Mouse (Mus musculus) ES-E14 (cell line): ENCODE measurements around the gene St6galnac4. TPM values are rescaled to one million over a fixed set of nuclear protein-coding genes. Genes with fewer than 3 reads are reported as not detected.
A peak's percentile ranks its signal among the peaks of the same experiment; 100 is the strongest.

Experiments
- DNase-seq: peaks from one replicate; pipeline ENCODE4 v3.0.0-alpha.2; 2013; ENCODE audit warnings: low read depth, low spot score
- H3K27ac ChIP-seq: 2 replicates; pipeline ENCODE4 v1.5.1; 2012; ENCODE audit warnings: low read depth, mild to moderate bottlenecking, low read length, moderate library complexity, mixed read lengths; ENCODE audit not compliant: poor library complexity, insufficient read depth, severe bottlenecking
- H3K36me3 ChIP-seq: 2 replicates; pipeline ENCODE4 v1.6.1; 2012; ENCODE audit warnings: mild to moderate bottlenecking, low read length, moderate library complexity, mixed read lengths; ENCODE audit not compliant: control insufficient read depth, poor library complexity, insufficient read depth, severe bottlenecking
- H3K4me1 ChIP-seq, 2 experiments: fragments of 150-350 bp in 1 of 2; sonication (generic) in 1 of 2; 2 replicates each; pipeline ENCODE4 v1.6.1; 2012; ENCODE audit warnings: low read length in 2 of 2, mild to moderate bottlenecking in 1 of 2, mixed read lengths in 1 of 2; ENCODE audit not compliant: control insufficient read depth in 2 of 2, insufficient read depth in 2 of 2, poor library complexity in 1 of 2
- H3K4me3 ChIP-seq, 2 experiments: fragments of 150-350 bp in 1 of 2; sonication (generic) in 1 of 2; 2 replicates each; pipeline ENCODE4 v1.5.1; 2012; ENCODE audit warnings: low read length in 2 of 2, low read depth in 1 of 2, mild to moderate bottlenecking in 1 of 2, mixed read lengths in 1 of 2; ENCODE audit not compliant: insufficient read depth in 1 of 2, poor library complexity in 1 of 2, severe bottlenecking in 1 of 2
- H3K9ac ChIP-seq: 2 replicates; pipeline ENCODE4 v1.6.1; 2012; ENCODE audit warnings: low read depth, mild to moderate bottlenecking, low read length, mixed read lengths; ENCODE audit not compliant: poor library complexity, insufficient read depth, severe bottlenecking
- H3K9me3 ChIP-seq: fragments of 150-350 bp; sonication (generic); 2 replicates; pipeline ENCODE4 v1.6.1; 2012; ENCODE audit warnings: low read depth, mild to moderate bottlenecking, low read length; ENCODE audit not compliant: control insufficient read depth, insufficient read depth
- CHD2 ChIP-seq: IDR thresholded peaks from 2 replicates; pipeline ENCODE4 v1.6.1; 2014; ENCODE audit warnings: mild to moderate bottlenecking, low read depth, low read length, inconsistent platforms
- HCFC1 ChIP-seq: IDR thresholded peaks from 2 replicates; pipeline ENCODE4 v1.6.1; 2012; ENCODE audit warnings: low read length, inconsistent platforms, borderline replicate concordance; ENCODE audit not compliant: insufficient read depth
- MAFK ChIP-seq: IDR thresholded peaks from 2 replicates; pipeline ENCODE4 v1.6.1; 2014; ENCODE audit warnings: mild to moderate bottlenecking, low read depth, low read length, inconsistent platforms; ENCODE audit not compliant: insufficient read depth
- ZC3H11A ChIP-seq: IDR thresholded peaks from 2 replicates; pipeline ENCODE4 v1.6.1; 2012; ENCODE audit warnings: low read depth, mild to moderate bottlenecking, inconsistent platforms, low read length, borderline replicate concordance
- ZNF384 ChIP-seq: IDR thresholded peaks from 2 replicates; pipeline ENCODE4 v1.6.1; 2012; ENCODE audit warnings: low read depth, low read length, inconsistent platforms
- in situ Hi-C, 2 experiments: fragments of 600-800 bp; cut with MboI; formaldehyde crosslinking; loops; one replicate each; pipeline ENCODE4 v1.15.1; 2025; ENCODE audit warnings: low sequenced_read_pairs in 2 of 2, inconsistent platforms in 1 of 2; ENCODE audit not compliant: unreplicated experiment in 2 of 2
- total RNA-seq: library from RNA; depleted of rRNA; stranded (reverse); fragments of 300-350 nt; gene quantifications from 2 replicates; pipeline ENCODE4 v1.2.3, GENCODE M21; 2012

The St6galnac4 gene
- total RNA-seq, 1 experiment: 9.4 TPM

- no peak within 1 kb of the TSS for H3K9ac ChIP-seq
- TF ChIP-seq CHD2 (no peak), ZC3H11A (no peak), MAFK (no peak), HCFC1 (no peak), ZNF384 (no peak)
- in situ Hi-C loops: no loop called here
- no peak within 1 kb of the TSS for H3K4me3 ChIP-seq
- no peaks in the 10 kb centered on the region for H3K36me3 ChIP-seq
- H3K27ac ChIP-seq: no peak within 1 kb of the TSS
- H3K9me3 ChIP-seq: no peaks in the 10 kb centered on the region
- H3K4me1 ChIP-seq: peaks cover 2% of the 10 kb centered on the region in 2 experiments; a peak in 1 of 4 replicates
- no peak for DNase-seq
These were observed 12.5 kb downstream of the St6galnac4 start, which contains the start of gene St6galnac6 for GRCm38 (mm10) chr2:32599409-32599808. Gene St6galnac6 (plus strand): TSS chr2:32599709.

- H3K9me3 ChIP-seq: no peaks in the 10 kb centered on the region
- no peaks in the 10 kb centered on the region for H3K36me3 ChIP-seq
- in situ Hi-C loops: no loop called here
- H3K4me1 ChIP-seq: peaks cover 2 to 5% of the 10 kb centered on the region in 2 experiments; a peak in 1 of 4 replicates
- no peak overlapping the region for H3K9ac ChIP-seq
- no peak for DNase-seq
- no peak for TF ChIP-seq CHD2
- TF ChIP-seq MAFK: no peak
- no peak for TF ChIP-seq ZNF384
- TF ChIP-seq HCFC1: no peak
- no peak for TF ChIP-seq ZC3H11A
- H3K4me3 ChIP-seq: no peak overlapping the region
- H3K27ac ChIP-seq: no peak overlapping the region
These were observed 14.6 kb downstream of the St6galnac4 start for GRCm38 (mm10) chr2:32601417-32602065.

DNA sequence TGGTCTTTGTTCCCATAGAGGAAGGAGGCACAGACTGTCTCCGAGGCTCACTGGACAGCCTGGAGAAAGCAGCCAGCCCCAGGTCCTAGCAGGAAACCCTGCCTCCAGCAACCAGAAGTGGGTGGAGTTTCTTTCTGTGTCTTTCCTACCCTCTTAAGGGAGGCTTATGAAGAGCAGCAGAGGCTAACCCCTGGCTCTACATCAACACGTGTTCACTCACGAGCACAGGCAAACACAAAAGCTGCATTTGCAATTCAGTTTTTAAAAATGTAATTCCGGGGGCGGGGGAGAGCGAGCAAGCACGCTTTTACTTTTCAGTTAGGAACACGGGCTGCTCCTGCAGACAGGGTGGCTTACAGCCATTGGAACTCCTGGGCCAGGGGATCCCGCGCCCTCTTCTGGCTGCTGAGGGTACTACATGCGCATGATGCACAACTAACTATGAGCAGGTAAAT is 15.7 kb downstream of the St6galnac4 start:
- in situ Hi-C loops: no loop called here
- DNase-seq: peak; percentile 87

GRCm38 (mm10) chr2:32604631-32605030 is 17.7 kb downstream of the St6galnac4 start:
- no peak for DNase-seq
- no peak for TF ChIP-seq HCFC1
- TF ChIP-seq ZC3H11A: no peak
- no peak for TF ChIP-seq MAFK
- TF ChIP-seq CHD2: no peak
- TF ChIP-seq ZNF384: no peak
- Histone ChIP-seq H3K4me3 (no peak overlapping the region), H3K27ac (no peak overlapping the region), H3K9me3 (no peaks in the 10 kb centered on the region), H3K4me1 (peaks cover 2 to 14% of the 10 kb centered on the region in 2 experiments; a peak in 2 of 4 replicates), H3K9ac (no peak overlapping the region), H3K36me3 (no peaks in the 10 kb centered on the region)
- in situ Hi-C loops: no loop called here

More for the DNA sequence above, 15.7 kb downstream of the St6galnac4 start:
- Histone ChIP-seq H3K4me1 (peaks cover 2 to 5% of the 10 kb centered on the region in 2 experiments; a peak in 1 of 4 replicates), H3K9ac (peak overlapping the region; percentile 66; the same call in 1 of the 2 replicates), H3K36me3 (no peaks in the 10 kb centered on the region), H3K9me3 (no peaks in the 10 kb centered on the region), H3K4me3 (peak overlapping the region; percentile 58 to 61), H3K27ac (no peak overlapping the region)
- TF ChIP-seq ZNF384 (no peak), ZC3H11A (no peak), MAFK (no peak), CHD2 (no peak), HCFC1 (no peak)
